Mouse (Mus musculus): ENCODE results near the gene Lpcat2b. TPM values are rescaled to one million over a fixed set of nuclear protein-coding genes. Genes with fewer than 3 reads are reported as not detected.
"Not testable (repeated sequence)": the region's sequence is repeated elsewhere in the genome, so short reads cannot be mapped to it uniquely, and the experiment has no call there.

Gene Lpcat2b
- not detected for total RNA-seq (2021)

DNA sequence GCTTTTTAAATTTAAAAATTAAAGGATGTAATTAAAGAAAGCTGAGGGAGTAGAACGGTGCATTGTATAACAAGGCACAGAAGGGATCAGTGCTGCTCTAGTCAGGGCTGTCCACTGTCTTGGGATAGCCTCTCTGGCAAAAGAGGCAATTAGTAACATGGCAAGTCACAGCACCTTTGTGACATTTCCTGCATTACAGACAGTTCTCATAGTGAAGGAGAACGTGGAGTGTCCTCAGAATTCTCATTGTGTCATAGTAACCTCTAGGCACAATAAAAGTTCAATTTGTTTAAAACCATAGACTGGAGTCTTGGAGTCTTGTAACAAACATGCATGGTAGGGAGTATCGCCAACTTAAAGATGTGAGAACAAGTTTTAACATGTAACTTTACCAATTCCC lies at the start of gene Lpcat2b:
Lpcat2b (plus strand) TSS at position 301 of the 400 bp plus-strand sequence.
- DNase-seq = no peak

DNA sequence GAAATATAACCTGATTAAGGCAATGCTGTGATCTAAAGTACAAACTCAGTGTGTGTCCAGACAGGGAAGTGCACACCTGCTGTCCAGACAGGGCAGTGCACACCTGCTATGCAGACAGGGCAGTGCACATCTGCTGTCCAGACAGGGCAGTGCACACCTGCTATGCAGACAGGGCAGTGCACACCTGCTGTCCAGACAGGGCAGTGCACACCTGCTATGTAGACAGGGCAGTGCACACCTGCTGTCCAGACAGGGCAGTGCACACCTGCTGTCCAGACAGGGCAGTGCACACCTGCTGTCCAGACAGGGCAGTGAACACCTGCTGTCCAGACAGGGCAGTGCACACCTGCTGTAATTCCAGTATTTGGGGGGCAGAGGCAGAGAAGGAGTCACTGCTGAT lies 44.9 kb upstream of the Lpcat2b start:
- not testable (repeated sequence) for DNase-seq

DNA sequence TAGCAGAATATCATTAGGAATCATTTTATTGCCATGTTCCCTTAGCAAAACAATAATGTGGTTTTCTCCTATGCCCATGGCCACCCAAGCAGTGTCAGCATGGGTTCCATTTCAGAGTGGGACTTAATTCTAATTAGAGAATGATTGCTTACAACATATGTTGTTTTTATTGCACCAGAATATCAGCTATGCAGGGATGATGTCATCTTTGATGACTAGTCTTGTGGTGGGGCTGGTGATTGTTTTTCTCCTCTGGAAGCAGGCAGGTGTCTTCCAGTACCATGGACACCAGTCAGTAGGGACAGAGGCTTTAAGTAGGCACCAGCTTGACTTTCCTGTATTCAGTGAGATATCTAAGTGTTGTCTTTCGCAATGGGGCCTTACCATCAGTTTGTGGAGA lies 43.6 kb upstream of the Lpcat2b start:
- DNase-seq = no peak

DNA sequence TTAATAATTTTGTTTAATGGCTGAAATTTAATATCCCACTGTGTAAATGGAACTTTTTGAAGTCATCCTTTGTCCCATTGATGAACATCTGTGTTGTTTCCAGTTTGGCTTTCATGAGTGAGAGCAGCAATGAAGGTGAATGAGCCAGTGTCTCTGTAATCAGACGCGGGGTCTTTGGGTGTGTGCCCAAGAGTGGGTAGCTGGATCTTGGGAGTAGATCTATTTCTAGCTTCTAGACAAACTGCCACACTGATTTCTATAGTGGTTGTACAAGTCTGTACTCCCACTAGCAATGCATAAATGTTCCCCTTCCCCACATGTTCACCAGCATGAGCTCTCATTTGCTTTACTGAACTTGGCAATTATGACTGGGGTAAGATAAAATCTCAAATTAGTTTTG lies 42.0 kb upstream of the Lpcat2b start:
- DNase-seq = no peak

DNA sequence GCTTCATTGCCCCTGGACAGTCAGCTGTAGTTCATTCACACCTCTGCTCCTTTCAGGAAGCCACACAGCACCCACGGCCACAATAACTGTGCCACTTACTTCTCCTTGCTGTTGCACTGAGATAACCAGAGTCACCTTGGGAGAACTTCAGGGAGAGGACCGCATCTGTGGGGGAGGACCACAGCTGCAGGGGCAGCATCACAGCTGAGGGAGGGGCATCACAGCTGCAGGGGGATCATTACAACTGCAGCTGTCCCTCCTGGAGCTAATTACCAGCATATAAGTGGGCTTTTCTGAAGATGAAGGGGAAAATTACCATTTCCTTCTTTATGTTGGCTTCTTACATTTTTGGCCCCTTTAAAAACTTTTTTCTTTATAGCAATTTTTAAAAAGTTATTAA lies 36.9 kb upstream of the Lpcat2b start:
- DNase-seq = no peak

DNA sequence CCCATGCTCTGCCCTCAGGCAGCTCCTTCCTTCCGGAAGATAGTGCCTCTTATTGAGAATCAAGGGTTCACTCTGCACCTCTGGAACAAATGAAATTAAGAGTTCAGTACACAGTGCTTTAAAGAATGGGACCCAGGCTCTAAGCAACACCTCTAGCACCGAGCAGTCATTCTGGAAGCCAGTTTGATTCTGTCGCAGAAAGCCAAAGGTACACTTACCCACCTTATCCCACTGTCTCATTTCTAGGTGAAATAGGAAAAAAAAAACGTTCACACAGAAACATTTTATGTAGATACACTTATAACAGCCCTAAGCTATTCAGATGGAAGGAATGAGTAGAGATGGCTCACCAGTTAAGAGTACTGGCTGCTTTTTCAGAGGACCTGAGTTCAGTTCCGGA lies 28.9 kb upstream of the Lpcat2b start, which contains the start of gene Ephx4:
Ephx4 (plus strand) TSS at position 301 of the 400 bp plus-strand sequence.
- no peak for DNase-seq

DNA sequence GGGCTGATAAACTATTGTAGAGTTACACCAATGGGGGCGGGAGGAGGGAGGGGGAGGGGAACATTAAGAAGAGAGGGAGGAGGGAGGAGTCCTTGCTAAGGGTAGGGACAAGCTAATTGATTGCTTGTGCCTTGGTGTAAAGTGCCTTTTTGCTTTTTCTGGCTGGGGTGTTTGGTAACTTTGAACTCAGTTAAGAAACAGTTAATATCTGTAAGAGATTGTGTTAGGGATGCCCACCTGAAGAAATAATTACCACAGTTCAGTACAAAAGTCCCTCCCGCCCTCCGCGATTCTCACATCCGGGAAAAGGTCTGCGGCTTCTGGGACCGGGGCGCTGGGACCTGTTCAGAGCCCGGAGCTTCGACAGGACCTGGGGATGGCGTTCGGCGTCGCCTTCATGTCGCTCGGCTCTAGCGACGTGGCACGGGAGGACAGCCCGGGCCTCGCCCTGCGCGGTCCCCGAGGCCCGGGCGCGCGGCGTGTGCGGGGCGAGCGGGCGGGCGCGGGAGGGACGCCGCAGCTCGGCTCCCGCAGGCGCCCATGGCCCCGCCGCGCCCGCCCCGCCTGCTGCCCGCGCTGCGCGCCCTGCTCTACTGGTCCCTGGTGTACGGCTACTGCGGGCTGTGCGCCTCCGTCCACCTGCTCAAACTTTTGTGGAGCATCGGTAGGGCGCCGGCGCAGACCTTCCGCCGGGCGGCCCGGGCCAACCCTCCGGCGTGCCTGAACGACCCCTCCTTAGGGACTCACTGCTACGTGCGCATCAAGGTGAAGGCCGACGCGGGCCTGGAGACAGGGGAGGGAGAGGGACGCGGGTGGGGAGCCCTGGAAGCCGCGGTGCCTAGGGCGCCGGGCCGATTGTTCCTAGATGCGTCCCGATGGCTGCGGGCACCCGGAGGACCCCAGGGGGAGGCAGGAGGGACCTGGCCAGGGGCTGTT lies 28.1 kb upstream of the Lpcat2b start:
- peak; percentile 9 for DNase-seq

DNA sequence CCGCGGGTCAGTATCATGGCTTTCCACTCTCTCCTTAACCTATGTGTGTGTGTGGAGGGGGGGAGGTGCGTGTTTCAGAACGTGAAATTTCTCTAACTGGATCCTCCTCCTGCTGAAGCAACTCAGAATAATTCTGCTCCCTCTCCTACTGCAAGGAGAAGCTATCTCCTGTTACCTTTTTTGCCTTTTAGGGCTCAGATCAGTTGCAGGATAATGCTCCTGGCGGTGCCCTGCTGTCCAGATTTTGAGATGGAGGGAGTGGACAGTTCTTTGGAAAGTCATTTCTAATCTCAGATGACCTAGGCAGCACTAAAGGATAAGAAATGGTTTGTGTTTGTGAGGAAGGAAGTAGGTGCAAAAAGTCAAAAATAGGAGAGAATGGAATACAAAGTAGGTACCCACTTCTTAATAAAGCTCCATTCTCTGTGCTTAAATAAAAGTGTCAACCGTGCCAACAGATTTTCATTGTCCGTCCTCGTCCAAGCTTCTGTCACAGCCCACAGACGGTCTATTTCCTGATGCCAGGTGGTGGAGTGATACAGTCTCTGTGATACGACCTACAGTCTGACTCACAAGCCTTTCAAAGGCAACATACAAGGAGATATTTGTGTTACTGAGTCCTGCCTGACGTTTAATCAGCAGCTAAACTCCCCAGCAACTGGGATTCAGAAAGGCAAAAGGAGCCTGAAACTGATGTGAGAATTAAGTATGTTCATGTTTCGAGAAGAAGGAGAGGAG lies 27.2 kb upstream of the Lpcat2b start:
- no peak for DNase-seq

DNA sequence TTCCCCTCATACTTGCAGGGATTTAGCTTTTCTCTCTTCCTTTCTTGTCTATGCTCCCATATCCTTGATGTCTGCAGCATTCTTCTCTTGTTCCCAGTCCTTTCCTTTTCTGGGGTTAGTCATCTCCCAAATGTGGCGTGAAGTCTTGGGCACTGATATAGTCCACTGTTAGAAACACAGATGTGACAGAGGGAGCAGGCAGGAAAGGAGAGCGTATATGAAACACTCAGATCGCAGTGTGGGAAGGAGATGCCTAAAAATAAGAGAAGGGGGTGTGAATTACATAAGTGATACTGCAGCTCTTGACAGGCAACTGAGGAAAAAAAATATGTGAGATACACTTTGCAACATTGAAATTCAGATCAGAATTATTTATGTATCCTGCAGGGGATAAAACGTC lies 26.0 kb upstream of the Lpcat2b start:
- no peak for DNase-seq

DNA sequence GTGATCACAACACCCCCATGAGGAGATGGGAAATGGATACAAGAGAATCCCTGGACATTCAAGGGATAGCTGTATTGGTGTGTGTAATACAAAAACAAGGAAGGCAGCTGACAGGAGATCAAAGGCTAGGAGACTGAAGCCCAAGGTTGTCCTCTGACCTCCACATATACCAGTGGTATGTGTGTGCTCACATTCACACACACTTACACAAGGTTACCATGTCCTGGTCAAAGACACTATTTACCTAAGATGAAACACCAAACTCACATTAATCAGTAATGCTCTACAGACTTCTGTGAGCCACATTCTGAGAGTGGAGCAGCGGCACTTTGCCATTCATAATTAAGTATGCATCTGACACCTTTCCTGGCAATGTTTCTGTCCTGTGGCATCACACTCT lies 21.0 kb upstream of the Lpcat2b start:
- no peak for DNase-seq

DNA sequence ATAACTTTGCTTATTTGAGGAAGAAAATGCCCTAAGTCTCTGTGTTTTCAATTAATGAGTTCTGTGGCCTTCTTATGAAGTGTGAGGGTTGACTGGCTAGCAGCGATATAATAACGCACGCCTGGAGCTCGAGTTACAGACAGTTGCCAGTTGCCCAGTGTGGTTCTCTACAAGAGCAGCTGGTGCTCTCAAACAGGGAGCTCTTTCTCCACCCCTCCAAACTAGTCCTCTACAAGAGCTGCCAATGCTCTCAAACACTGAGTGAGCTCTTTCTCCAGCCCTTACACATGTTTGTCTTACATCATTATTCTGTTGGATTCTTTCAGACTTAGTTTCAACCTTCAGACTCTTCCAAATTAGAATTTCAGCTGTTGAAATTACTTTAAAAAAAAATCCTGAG lies 20.0 kb upstream of the Lpcat2b start:
- DNase-seq = no peak

DNA sequence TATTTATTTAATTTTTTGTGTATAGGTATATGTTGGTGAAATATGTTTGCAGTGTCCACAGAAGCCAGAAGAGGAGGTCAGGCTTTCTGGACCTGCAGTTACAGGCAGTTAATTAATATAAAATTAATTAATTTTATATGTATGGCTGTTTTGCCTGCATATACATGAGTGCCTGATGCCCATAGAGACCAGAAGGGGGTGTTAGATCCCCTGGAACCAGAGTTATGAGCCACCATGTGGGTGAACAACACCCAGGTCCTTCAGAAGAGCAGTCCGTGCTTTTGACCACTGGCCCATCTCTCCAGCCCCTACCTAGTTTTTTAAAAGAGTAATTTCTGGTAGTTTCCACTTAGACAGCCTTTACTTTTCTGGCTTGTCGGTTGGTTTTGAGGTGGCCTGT lies 19.1 kb upstream of the Lpcat2b start:
- DNase-seq = no peak

DNA sequence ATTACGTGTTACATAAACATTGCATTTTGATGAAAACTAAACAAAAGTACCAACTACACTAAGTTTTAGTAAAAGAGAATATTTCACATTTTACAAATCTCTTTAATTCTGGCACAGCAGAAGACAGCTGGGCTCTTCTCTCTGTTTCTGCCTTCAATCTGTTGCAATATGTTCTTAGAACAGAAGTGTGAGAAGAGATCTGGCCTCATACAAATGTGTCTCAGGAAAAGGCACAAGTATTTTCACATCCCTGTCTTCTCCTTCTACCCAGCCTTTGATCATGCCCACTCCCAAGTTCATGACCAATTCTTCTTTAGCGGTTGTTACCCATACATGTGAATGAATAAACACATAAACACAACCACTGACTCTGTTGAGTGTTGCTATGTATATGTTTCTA lies 16.3 kb upstream of the Lpcat2b start:
- no peak for DNase-seq

DNA sequence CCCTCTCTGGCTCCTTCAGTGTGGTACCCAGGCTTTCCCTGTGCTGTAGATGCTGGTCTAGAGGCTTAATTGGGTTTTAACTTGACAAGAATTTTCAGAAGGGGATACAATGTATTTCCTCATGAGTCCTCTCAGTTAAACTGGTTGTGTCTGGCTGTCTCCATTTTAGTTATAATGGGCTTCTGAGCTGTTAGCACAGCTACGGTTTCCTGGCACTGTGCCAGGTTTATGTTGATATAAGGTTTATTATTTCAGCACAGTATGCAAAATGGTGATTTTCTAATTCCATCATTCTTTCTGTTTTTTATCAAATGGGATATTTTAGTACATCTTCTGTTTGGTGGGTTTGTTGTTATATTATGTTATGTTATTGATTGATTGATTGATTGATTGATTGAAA lies 9.7 kb upstream of the Lpcat2b start:
- no peak for DNase-seq

DNA sequence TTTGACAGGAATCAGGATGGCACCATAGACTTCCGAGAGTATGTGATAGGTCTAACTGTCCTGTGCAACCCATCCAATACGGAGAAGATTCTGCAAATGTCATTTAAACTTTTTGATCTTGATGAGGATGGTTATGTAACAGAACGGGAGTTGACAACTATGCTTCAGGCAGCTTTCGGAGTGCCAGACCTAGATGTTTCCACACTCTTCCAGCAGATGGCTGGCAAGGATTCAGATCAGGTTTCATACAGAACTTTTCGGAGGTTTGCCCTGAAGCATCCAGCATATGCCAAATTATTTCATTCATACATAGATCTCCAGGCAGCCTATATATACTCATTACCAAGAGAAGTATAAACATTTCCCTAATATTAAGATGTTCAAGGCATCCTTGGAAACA lies 2.7 kb downstream of the Lpcat2b start:
- DNase-seq = no peak

DNA sequence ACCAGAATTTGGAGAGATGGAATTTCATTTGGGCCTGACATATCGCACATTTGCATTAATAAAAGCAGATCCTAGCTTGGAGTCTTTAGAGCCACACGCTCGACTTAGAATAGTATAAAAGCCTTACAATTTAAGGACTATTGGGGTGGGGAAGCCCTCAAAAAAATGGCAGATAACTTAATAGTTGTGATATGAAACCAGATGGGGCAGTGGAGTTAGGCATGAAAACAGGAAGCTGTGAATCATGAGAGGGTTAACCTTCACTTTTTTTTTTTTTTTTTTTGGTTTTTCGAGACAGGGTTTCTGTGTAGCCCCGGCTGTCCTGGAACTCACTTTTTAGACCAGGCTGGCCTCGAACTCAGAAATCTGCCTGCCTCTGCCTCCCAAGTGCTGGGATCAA lies 4.8 kb downstream of the Lpcat2b start:
- DNase-seq = no peak

DNA sequence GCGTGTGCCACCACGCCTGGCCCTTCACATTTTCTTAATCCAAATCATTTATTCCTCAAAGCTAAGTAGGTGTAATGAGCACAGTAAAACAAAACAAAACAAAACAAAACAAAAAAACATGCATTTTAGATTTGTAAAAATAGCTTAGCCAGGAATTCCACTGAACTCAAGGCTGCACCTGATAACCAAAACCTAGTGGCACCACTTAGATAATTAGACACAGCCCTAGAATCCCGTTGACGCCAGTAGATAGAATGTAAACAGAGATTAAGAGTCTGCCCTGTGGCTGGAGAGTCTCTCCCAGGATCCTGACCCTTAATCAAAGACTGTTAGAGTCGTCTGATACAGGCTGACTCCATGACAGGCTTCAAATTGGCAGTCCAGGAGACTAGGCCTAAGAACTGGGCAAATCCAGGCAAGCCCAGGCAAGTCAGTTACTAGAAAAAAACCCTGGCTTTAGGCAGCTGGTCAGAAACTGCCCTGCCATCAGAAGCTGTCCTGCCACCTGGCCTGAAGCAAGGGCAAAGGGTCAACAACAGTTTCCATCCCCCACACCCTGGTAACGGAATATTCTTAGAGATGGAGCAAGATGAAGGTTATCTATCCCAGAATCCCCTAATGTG lies 5.3 kb downstream of the Lpcat2b start:
- DNase-seq = no peak

DNA sequence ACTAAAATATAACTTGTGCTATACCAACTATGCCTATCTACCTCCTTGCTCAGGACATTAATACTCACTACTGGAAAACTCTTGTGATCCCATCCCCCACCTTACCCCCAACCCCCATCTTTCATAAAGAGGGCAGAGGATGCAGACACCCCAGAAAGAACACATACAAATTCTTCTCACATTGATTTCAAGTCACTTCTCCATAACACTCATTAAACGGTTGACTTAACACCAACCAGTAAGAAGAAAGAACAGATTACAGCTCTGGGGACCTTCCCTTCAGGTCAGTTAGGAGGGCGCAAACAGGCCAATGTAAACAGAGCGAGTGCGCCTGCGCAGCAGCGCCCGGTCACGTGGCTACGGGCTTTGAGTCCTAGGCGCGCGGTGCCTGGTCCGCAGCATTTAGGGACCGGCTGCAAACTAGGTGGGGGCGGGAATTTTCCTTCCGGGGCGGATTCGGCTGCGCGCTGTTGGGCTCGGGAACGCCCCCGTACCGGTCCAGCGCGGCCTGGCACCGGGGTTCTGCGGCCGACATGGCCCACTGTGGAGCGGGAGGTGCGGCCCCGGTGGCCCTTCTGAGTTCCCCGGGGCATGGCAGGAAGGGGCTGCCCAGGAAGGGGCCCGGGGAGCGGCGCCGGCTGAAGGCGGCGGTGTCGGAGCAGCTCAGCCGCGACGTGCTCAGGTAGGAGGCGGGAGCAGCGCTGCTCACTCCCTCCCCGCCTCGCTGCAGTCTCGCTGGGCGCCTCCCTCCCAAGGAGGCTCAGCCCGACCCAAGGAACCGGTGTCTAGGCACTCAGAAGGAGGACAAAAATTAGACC lies 6.3 kb downstream of the Lpcat2b start, which contains the start of gene Btbd8:
Btbd8 (plus strand) TSS at position 534 of the 818 bp plus-strand sequence.
- peak; percentile 96 for DNase-seq

DNA sequence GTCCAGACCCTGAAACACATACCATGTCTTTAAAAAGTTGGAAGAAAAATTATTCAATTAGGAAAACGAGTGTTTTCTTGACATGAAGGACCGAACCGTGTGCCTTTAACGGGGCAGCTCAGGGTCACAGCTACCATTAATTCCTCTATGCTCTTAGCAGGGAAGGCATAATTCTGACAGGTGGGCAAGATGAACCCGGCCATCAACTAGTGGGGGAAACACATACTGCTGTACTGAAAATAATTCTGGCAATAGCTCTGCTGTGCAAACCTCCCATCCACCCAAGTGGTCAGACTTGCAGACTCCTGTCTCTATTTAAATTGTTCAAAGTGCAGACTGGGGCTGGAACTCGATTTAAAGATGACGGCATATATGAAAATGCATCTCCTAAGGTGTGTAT lies 7.0 kb downstream of the Lpcat2b start:
- no peak for DNase-seq

DNA sequence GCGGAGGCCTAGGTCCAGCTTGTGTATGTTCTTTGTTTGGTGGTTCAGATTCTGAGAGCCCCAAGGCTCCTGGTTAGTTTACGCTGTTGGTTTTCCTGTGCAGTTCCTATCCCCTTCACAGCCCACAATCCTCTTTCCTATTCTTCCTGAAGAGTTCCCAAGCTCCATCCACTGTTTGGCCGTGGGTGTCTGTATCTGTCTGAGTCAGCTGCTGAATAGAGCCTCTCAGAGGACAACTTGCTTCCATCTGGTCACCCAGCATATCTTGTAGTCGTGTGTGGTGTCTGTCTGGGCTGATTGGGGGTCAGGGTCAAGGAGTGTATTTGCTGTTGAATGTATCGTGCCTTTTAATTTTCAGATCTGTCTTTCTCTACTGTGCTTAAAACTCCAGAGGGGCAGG lies 10.5 kb downstream of the Lpcat2b start:
- DNase-seq = no peak

DNA sequence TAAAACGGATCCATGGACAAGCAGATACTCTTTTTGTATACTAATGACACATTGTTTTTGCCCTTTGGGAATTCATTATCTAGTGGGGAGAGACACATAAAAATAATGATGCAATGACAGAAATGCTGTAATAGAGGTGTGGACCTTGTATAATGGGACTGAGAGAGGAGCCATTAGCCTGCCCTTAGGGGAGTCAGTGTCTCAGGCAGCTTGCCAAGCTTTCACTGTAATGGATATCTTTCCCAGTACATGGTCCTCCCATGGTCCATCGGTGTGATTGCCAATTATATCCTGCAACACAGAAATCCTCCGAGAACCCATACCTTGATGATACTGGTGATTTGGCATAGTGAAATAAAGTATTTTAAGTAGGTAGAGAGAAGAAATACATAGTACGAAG lies 12.9 kb downstream of the Lpcat2b start:
- DNase-seq = no peak

DNA sequence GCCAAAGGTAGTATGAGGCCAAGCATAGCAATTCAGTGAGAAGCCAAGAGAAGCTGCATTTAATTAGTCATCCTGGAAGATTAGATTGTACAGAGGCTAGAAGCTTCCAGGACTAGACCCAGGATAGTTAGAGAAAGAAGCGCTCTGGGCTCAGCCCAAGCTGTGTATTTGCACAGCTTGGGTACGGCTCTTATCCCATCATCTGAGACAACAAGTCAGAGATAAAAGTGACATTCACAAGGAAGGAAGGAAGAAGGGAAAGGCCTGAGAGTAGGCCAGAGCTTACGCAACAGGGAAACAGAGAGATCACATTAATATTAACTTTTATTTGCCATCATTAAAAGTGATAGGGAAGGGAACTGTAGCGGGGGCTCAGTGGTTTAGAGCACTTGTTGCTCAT lies 16.6 kb downstream of the Lpcat2b start:
- no peak for DNase-seq

Data from heart, postnatal 4 days (tissue).